Mouse (Mus musculus): Measurements from ENCODE around the gene Peli2. TPM values are rescaled to one million over a fixed set of nuclear protein-coding genes. Genes with fewer than 3 reads are reported as not detected.

Peli2 gene
- total RNA-seq, 2 experiments from 2014 or later: 28.0 to 28.5 TPM

- peak in 1 of 2 experiments; percentile 28 for DNase-seq
Measured at GRCm38 (mm10) chr14:48289602-48290599, 169.3 kb downstream of the Peli2 start.

- DNase-seq: no peak
Measured at GRCm38 (mm10) chr14:48293498-48293897, 172.9 kb downstream of the Peli2 start.

GRCm38 (mm10) chr14:48295410-48295809 is 174.8 kb downstream of the Peli2 start:
- DNase-seq: no peak

- no peak for DNase-seq
Measured at GRCm38 (mm10) chr14:48295815-48296271, 175.2 kb downstream of the Peli2 start.

GRCm38 (mm10) chr14:48296820-48297219 is 176.2 kb downstream of the Peli2 start:
- DNase-seq: no peak

- DNase-seq: no peak
Measured at GRCm38 (mm10) chr14:48302471-48303186, 182.0 kb downstream of the Peli2 start.

- DNase-seq: no peak
Measured at GRCm38 (mm10) chr14:48303235-48303634, 182.6 kb downstream of the Peli2 start.

- no peak for DNase-seq
Measured at GRCm38 (mm10) chr14:48303841-48304240, 183.2 kb downstream of the Peli2 start.

- no peak for DNase-seq
Measured at GRCm38 (mm10) chr14:48313234-48313633, 192.6 kb downstream of the Peli2 start.

GRCm38 (mm10) chr14:48316396-48316795 is 195.8 kb downstream of the Peli2 start:
- no peak for DNase-seq

GRCm38 (mm10) chr14:48323771-48324459 is 203.3 kb downstream of the Peli2 start:
- no peak for DNase-seq

- DNase-seq: no peak
Measured at GRCm38 (mm10) chr14:48324460-48324850, 203.8 kb downstream of the Peli2 start.

- DNase-seq: no peak
Measured at GRCm38 (mm10) chr14:48327746-48328145, 207.1 kb downstream of the Peli2 start.

- peak; percentile 12 to 57 for DNase-seq
Measured at GRCm38 (mm10) chr14:48329716-48330365, 209.2 kb downstream of the Peli2 start.

Data from adrenal gland, postnatal 36 days (tissue).